Mouse (Mus musculus) T-helper 17 cell (primary cell): ENCODE results near the gene Cep112.
"Not testable (repeated sequence)": the region's sequence is repeated elsewhere in the genome, so short reads cannot be mapped to it uniquely, and the experiment has no call there.

Source experiments
- in situ Hi-C, 2 experiments: fragments of 300-600 bp; cut with MboI, MseI; formaldehyde crosslinking; loops; 1 replicate in 1 of 2; 2 replicates in 1 of 2; pipeline ENCODE4 v1.15.1; 2025; ENCODE audit warnings: high pct_unique_total_duplicates in 2 of 2

The Cep112 gene

DNA sequence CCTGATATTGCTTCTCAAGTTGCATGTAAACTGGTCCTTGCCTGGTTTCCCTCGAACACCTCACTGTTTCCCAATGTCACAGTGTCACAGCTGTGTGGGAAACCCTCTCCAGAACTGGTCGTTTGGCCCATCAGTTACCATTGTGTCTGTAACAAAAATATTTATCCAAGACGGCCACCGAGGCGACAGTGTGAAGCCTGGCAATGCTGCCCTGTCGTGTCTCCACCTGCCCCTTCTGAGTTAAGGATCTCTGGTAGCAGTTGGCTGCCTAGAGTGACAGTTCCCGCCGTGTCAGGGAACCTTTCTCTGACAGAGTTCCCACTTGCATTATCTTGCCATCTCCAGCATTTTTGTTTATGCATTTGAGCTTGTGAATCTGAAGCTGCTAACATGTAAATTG, 440.8 kb downstream of the Cep112 start:
- in situ Hi-C loops, result loop anchor here in 1 of 2 experiments (10.0 kb wide), 1 partner anchor 309 kb away; no protein-coding TSS in a partner anchor

DNA sequence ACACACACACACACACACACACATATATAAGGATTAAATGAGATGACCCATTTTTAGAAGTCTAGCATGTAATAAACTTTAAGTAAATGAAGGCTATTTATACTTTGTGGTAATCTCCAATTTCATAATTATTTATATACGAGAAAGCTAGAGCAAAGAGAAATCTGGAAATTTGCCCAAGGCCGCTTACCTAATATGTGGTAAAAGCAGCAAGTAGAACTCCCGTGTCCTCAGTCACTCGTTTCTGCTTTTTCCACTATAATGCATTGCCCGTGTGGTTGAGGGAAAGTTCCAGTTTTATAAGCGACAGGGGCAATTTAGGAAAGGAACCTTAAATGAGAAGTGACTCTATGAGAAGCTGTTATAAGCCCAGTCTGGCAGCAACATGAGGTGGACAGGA, 442.5 kb downstream of the Cep112 start:
- in situ Hi-C loops, result loop anchor here in 1 of 2 experiments (10.0 kb wide), 1 partner anchor 307 kb away; no protein-coding TSS in a partner anchor

DNA sequence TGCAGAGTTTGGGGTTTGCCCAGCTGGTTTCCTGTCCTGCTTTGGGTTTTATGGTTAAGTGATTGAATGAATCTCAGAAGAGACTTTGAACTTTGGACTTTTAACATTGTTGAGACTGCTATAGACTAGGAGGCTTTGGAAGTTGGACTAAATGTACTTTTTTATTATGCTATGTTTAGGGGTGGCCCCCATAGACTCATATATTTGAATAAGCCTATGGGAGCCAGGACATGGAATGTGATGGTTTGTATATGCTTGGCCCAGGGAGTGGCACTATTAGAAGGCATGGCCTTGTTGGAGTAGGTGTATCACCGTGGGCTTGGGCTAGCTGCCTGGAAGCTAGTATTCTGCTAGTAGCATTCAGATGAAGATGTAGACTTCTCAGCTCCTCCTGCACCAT, 446.3 kb downstream of the Cep112 start:
- in situ Hi-C loops, result not testable (repeated sequence)

DNA sequence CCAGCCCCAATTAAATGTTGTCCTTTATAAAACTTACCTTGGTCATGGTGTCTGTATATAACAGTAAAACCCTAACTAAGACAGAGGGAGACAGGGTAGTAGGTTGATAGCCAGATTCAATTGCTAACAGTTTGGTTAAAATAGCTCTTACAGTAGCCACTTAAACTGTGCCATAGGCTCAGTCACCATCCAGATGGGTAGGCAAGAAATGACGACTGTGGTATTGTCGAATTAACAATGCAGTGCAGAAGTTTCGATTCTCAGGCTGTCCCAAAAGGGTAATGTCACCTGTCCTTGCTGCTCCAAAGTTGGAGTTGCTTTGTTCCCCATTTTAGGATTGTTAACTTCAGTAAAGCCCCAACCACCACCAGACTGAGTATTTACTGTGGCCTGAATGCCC, 446.8 kb downstream of the Cep112 start:
- in situ Hi-C loops, result no loop called here

DNA sequence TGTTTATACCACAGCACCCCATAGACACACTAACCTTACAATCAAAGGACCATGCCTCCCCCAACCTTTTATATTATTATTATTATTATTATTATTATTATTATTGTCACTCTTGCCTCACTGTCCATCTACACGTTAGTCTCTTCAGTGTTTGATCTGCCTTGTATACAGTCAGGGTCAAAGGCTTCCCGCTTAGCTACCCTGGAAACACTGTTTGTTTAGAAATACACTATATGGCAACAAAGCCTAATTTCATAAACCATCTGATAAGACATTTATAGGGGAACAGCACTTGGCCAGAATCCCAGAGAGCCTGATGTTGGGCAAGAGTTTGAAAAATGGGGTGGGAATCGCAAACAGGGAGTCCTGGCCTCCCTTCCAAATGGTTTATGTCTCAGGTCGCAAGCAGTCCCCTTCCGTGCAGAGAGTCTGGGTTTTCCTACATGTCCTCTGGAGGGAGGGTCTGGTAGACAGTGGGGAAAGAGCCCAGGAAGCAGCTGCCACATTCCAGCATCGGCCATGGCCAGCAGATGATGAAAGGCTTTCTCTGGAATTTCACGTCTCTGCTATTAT, 451.7 kb downstream of the Cep112 start:
- in situ Hi-C loops, result loop anchor here in 1 of 2 experiments (25.0 kb wide), 1 partner anchor 161 kb away; no protein-coding TSS in a partner anchor

DNA sequence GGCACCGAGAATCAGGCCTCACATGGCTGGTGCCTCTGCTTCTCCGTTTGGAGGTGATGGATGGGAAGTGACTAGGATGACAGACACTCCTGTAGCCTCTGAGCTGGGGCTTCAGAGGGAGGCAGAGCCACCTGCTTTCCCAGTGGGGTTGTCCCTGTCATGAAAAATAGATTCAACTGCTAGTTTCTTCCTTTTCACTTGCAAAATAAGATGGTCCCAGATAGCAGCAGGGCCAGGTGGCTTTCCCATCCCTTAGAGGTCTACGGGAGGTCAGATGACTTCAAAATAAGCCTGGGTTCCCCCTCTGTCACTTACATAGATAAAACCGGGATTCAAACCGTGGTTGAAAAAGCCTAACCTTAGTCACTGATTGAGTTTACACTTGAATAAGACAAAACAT, 452.5 kb downstream of the Cep112 start:
- in situ Hi-C loops, result loop anchor here in 1 of 2 experiments (25.0 kb wide), 1 partner anchor 160 kb away; no protein-coding TSS in a partner anchor

DNA sequence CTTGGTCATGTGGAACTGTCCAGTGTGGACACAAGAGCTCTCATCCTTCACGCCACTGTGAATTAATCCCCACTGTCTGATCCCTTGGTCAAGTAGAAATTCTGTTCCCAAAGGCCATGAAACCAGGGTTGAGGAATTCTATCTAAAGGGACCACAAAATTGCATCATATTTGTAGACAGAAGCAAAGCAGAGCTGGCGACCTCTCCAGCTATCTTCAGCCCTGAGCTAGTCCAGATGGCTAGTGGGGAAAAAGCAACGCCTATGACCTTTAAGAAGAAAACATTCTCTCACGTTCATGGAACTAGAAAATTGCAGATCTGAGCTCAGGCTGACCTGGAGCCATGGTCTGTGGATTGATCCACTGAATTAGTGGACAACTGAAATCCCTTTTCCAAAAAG, 455.6 kb downstream of the Cep112 start:
- in situ Hi-C loops, result loop anchor here in 1 of 2 experiments (25.0 kb wide), 1 partner anchor 157 kb away; no protein-coding TSS in a partner anchor

DNA sequence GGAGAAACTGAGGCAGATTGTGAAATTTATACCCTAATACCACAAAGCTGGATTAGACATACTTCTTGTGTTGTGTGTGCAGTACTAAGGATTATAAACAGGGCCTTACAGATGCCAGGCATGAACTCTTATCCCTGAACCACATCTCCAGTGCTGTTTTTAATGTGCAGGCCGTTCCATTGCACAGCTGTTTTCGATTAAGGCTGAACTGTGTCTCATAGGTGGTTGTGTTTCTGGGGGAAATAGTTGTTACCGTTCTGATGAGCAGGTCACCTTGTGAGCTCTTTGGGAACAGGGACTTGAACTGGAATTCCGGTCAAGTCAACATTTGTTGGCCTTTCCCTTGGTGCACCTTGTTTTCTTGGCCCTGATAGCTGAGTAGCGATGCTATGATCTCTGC, 456.7 kb downstream of the Cep112 start:
- in situ Hi-C loops, result loop anchor here in 1 of 2 experiments (25.0 kb wide), 1 partner anchor 156 kb away; no protein-coding TSS in a partner anchor

DNA sequence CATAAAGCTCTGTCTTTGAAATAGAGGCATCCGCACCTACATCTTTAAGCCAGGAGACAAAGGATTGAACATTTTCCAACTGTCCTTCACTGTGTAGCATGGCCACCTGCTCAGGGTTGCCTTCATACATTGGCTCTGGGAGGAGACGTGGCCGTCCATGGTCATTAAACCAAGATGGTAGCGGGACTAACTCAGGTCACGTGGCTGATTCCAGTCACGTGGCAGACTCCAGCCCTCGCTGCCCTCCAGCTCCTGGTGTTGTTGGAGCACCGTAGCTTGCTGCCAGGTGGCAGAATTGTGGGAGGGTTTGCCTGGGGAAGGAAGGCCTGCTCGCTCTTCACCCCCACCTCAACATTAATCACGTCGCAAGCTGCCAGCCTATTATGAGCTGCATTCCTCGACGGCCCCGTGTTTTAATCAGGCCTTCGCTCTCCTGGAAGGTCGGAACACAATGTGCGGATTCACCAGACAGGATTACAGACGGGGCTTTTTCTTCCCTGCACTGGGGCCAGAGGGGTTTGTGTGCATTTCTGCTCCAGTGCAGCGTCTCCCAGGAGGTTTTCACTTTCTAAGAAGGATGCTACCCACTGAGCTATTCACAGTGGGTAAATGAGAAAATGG, 460.4 kb downstream of the Cep112 start:
- in situ Hi-C loops, result loop anchor here in 1 of 2 experiments (25.0 kb wide), 1 partner anchor 152 kb away; no protein-coding TSS in a partner anchor

DNA sequence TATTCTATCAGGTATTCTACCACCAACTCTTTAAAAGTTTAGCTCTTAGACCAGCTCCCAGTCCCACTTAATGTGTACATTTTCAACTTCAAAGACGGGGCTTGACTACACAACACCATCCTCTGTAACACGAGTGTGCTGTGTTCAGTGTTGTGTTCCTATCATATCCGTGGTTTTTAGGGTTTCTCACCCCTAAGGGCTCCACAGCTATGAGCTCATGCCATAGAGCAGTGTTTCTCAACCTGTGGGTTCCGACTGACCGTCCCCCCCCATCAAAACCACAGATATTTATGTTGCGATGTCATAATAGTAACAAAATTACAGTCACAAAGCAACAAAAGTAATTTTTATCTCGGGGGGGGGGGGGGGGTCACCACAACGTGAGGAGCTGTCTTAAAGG, 461.1 kb downstream of the Cep112 start:
- in situ Hi-C loops, result loop anchor here in 1 of 2 experiments (25.0 kb wide), 1 partner anchor 151 kb away; no protein-coding TSS in a partner anchor

DNA sequence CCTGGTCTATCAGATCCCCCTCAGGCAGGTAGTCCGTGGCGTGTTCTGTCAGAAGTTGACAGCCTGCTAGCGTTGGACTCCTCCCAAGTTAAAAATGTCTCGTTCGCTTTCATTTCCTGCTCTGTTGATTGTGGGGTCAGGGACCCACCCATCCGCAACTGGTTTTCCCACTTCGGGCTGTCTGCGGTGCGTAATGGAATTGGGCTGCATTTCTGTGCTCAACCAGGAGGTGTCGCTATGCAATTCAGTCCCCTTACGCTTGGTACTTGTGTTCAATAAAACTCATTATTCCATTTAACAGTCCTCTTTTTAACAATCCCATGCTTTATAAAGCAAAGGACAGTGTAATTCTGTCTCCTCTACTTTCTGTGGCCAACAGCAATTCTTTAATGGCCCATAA, 464.1 kb downstream of the Cep112 start:
- in situ Hi-C loops, result loop anchor here in 1 of 2 experiments (25.0 kb wide), 1 partner anchor 148 kb away; no protein-coding TSS in a partner anchor

DNA sequence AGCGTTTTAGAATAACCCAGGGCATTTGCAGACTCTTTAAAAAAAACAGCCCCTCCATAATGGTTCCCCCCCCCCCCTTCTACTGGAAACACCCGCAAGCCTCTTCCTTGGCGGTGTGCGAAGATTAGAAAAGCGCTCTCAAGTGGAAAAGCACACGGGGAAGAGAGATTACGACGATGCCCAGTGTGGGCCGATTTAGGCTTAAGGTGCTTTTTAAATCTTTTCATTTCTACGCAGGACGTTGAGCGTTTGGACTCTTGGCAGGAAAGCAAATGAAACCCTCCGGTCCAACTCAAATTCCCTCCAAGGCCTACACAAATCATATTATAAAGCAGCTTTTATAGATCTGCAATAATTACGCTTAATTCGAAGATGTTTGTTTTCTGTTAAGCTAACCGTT, 465.6 kb downstream of the Cep112 start:
- in situ Hi-C loops, result loop anchor here in 1 of 2 experiments (25.0 kb wide), 1 partner anchor 147 kb away; no protein-coding TSS in a partner anchor

DNA sequence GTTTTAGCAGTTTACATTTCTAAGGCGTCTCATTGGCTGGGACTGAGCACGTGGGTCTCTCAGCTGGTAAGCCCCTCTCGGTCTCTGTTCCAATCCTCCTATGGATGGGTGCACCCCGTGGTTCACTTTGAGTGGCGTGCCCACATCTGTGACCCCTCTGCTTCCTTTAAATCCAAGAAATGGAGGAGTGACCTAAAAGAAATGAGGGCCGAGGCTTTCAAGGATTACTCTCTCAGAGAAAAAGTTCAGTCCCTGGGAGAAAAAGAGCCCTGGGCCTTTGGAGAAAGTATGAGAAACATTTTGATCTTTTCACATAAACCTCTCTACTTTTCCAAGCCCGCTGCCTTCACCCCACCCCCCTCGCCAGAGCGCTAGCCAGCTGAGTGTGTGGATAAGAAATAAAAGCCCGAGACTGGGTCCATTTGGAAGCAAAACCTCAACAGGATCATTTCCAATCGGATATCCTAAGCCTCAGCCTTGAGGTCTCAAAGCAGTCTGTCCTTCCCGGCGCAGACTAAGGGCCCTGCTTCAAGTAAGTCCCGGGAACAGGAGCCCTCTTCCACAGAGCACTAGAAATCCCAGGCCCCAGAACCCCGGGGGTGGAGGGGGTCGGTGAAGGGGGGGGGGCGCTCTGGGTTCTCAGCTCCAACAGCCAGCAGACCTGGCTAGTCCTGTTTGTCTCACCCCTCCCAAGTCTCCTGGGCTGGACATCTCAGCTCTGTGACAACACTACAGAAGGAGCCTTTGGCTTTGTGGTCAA, 466.3 kb downstream of the Cep112 start:
- in situ Hi-C loops, result loop anchor here in 1 of 2 experiments (25.0 kb wide), 1 partner anchor 146 kb away; no protein-coding TSS in a partner anchor

DNA sequence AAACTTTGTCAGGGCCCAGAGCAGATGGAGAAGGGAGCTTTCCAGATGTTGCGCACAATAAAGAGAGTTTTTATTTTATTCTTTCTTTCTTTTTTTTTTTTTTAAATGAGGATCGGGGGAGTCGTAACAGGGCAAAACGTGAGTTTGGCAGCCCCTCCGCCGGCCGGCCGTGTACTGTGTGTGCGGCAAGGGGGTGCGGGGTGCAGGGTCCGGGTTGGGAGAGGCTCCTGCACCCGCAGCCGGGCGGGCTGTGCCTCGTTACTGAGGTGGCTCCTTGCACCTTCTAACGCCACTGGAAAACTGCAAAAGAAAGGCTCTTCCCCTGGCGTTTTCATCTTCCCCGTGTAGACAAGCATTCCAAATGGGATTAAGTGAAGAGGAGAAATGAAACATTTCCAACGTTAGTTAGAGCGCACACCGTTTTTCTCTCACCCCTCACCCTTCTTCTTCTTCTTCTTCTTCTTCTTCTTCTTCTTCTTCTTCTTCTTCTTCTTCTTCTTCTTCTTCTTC, 466.9 kb downstream of the Cep112 start:
- in situ Hi-C loops, result loop anchor here in 1 of 2 experiments (25.0 kb wide), 1 partner anchor 145 kb away; no protein-coding TSS in a partner anchor

DNA sequence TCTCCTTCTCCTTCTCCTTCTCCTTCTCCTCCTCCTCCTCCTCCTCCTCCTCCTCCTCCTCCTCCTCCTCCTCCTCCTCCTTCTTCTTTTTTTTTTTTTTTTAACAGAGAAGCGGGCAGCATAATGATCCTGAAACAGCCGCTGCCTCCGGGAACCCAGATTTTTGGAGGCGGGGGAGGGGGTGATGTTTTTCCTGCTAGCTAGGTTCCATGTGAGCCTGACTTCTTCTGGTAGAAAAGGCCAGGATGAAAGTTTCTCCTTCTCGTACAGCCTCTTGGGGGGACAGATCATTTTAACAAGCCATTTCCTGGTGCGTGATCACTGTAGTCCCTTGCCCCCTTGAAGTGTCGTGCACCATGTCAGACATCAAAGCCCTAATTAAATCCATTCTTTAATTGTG, 467.4 kb downstream of the Cep112 start:
- in situ Hi-C loops, result loop anchor here in 1 of 2 experiments (25.0 kb wide), 1 partner anchor 145 kb away; no protein-coding TSS in a partner anchor

DNA sequence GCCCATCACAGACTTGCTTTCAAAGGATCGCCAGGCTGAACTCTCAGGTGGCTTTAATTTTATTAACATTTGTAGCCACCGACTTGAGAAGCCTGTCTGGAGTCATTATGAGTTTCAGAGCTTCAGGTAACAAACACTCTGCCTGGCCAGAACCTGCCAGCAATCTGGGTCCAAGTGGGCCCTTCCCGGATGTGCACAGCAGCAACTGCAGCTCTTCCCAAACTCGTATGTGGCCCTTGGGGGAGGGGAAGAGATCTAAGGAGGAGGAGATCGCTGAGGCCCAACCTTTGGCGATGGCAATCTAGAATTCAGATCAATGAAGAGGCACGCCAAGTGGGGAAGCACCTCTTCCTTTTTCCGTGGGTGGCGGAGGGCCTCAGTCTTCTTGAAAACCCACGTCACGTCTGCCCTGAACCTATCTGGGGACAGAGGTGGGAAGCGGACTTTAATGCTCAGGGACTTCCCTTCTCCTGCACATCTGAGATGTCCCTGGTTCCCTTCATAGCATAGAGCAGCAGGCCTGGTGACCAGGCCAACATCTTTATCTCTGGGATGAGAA, 468.3 kb downstream of the Cep112 start:
- in situ Hi-C loops, result loop anchor here in 1 of 2 experiments (25.0 kb wide), 1 partner anchor 144 kb away; no protein-coding TSS in a partner anchor

DNA sequence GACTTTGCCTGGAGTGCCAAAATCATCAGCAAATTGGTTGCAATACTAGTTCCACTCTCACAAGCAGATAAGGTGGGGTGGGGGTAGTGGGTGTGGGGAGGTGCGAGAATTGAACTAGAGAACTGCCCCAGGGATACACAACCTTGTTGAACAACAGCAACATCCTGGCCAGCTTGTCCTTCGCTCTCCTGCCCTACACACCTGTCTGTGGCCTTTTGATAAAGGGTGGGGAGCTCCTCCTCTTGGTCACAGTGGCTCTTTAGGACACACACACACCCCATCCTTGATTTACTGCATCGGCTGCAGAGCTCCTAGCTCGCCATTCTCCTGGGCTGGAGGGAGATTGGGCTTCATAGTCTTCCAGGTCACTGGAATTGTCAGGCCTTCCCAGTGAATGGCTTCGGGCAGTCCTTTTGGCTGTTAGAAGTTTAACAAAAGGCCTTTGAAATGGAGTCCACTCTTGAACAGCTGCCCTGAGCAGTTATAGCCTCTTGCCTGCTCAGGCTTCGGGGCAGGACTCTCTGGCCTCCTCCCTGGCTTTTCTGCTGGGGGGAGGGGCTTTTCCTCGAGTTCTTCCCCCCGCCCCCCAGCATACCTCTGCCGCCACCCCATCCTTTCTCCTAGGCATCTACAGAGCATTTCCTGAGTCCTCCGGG, 469.0 kb downstream of the Cep112 start:
- in situ Hi-C loops, result loop anchor here in 1 of 2 experiments (25.0 kb wide), 1 partner anchor 143 kb away; no protein-coding TSS in a partner anchor

DNA sequence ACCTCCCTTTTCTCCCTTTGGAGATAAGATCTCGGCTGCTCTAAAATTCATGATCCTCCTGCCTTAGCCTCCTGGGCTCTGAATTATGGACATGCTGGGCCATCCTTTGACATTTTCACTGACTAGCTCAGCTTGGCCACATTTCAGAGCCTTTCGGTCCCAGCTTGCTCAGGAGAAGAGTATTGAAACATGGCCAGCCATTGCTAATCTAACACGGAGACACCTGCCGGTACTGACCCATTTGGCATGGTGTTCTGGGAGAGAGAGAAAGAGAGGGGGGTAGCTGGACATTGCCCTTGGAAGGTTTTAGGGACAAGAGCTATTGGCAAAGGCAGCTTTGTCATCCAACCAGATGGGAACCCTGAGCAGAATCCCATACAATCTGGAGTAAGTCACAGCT, 472.0 kb downstream of the Cep112 start:
- in situ Hi-C loops, result loop anchor here in 1 of 2 experiments (25.0 kb wide), 1 partner anchor 140 kb away; no protein-coding TSS in a partner anchor

DNA sequence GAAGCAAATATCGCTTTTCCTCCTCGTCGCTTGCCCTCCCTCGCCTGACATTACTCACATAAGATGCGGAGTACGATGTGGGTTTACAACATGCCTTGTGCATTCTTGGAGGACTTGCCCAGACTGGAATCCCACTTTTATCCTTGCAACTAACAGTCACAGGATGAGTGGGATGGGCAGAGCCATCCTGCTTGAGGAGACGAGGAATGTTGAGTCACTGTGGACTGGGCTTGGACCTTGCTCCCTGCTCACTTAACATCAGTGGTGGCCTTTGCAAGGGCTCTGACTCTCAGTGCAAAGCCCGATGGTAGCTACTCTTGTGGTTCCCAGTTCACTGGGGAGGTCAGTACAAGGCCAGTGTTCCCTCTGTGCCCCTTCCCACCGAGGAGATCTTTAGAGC, 473.1 kb downstream of the Cep112 start:
- in situ Hi-C loops, result loop anchor here in 1 of 2 experiments (25.0 kb wide), 1 partner anchor 139 kb away; no protein-coding TSS in a partner anchor

DNA sequence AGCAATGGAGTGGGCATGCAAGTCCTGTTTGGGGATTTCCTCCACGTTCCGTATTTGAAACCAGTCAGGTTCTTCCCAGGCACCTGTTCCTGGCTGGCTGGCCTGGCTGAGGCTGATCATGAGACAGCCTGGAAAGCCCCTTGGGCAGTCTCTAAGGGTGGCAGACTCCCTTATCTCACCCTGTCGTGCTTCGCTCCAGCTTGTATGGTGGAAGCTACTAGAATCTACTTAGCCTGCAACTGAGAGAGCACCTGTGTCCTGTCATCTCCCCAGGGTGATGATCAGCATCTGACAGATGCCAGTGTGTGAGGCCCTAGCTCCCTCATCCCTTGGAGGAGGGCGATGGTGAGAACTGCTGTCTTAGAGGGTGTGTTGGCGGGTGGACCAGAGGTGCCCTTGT, 473.5 kb downstream of the Cep112 start:
- in situ Hi-C loops, result loop anchor here in 1 of 2 experiments (25.0 kb wide), 1 partner anchor 139 kb away; no protein-coding TSS in a partner anchor
